Mouse (Mus musculus) intestine, embryonic 16.5 days (tissue): ENCODE measurements around the gene Kctd21. TPM values are rescaled to one million over a fixed set of nuclear protein-coding genes. Genes with fewer than 3 reads are reported as not detected.

Source experiments
- ATAC-seq: fragments of 200-750 bp; cut with Nextera tagmentation; 2 replicates; pipeline ENCODE4 v1.8.0; 2017; ENCODE audit warnings: moderate TSS enrichment, moderate library complexity
- H3K27ac ChIP-seq: fragments of 300-500 bp; sonication (generic); 2 replicates; pipeline ENCODE4 v1.5.1; 2014; ENCODE audit warnings: mild to moderate bottlenecking, low read length
- H3K27me3 ChIP-seq: fragments of 300-500 bp; sonication (generic); replicated peaks from 2 replicates; pipeline ENCODE4 v1.6.1; 2014; ENCODE audit warnings: low read length, control low read depth, mixed read lengths; ENCODE audit not compliant: control insufficient read depth, insufficient read depth
- H3K36me3 ChIP-seq: fragments of 300-500 bp; sonication (generic); 2 replicates; pipeline ENCODE4 v1.6.1; 2014; ENCODE audit warnings: low read length, control low read depth; ENCODE audit not compliant: control insufficient read depth, insufficient read depth
- H3K4me1 ChIP-seq: fragments of 300-500 bp; sonication (generic); 2 replicates; pipeline ENCODE4 v1.6.1; 2014; ENCODE audit warnings: low read length, control low read depth, mixed read lengths; ENCODE audit not compliant: control insufficient read depth, insufficient read depth
- H3K4me2 ChIP-seq: fragments of 300-500 bp; sonication (generic); 2 replicates; pipeline ENCODE4 v1.6.1; 2014; ENCODE audit warnings: low read depth, low read length, control low read depth
- H3K4me3 ChIP-seq: fragments of 300-500 bp; sonication (generic); 2 replicates; pipeline ENCODE4 v1.5.1; 2014; ENCODE audit warnings: mild to moderate bottlenecking, low read length
- H3K9ac ChIP-seq: fragments of 300-500 bp; sonication (generic); 2 replicates; pipeline ENCODE4 v1.6.1; 2014; ENCODE audit warnings: low read depth, low read length
- H3K9me3 ChIP-seq: fragments of 300-500 bp; sonication (generic); 2 replicates; pipeline ENCODE4 v1.6.1; 2016; ENCODE audit warnings: low read length, control low read depth; ENCODE audit not compliant: control insufficient read depth
- WGBS: fragments of 180-500 bp; shearing (Covaris S2); extraction: QIAGEN DNeasy Blood & Tissue Kit; methylation state at CpG from one replicate; pipeline ENCODE4 v1.1.7; 2014; 5-methylcytosine and 5-hydroxymethylcytosine counted together
- polyA plus RNA-seq: library from polyadenylated mRNA; unstranded; fragments of >200 nt; fragmentation: Nextera tagmentation; extraction: Ambion mirVana; gene quantifications from 2 replicates; pipeline ENCODE4 v1.2.1, GENCODE M21; 2015

Gene Kctd21
- polyA plus RNA-seq, 1 experiment from 2014 or later, result 4.4 TPM

- Histone ChIP-seq H3K27ac (no peak overlapping the region), H3K9ac (no peak overlapping the region), H3K4me3 (no peak overlapping the region), H3K27me3 (no peaks in the 10 kb centered on the region), H3K4me1 (peaks cover 3% of the 10 kb centered on the region; the same call in 1 of the 2 replicates), H3K36me3 (no peaks in the 10 kb centered on the region; the same call in 1 of the 2 replicates), H3K4me2 (no peak overlapping the region), H3K9me3 (0 out of 2 replicates have a peak, but pooled peaks cover 2% of the 10 kb centered on the region)
- ATAC-seq, result no peak
- 51% methylated on average over 3 of the region's 3 CpGs for WGBS
Measured at GRCm38 (mm10) chr7:97360955-97361354, 28.8 kb downstream of the Kctd21 start.

- WGBS, result 19% methylated on average over 4 of the region's 4 CpGs
- H3K27ac ChIP-seq, result no peak overlapping the region
- H3K9ac ChIP-seq, result no peak overlapping the region
- 0 out of 2 replicates have a peak, but pooled peaks cover 2% of the 10 kb centered on the region for H3K9me3 ChIP-seq
- H3K4me1 ChIP-seq, result no peaks in the 10 kb centered on the region; the same call in 1 of the 2 replicates
- no peak overlapping the region for H3K4me3 ChIP-seq
- H3K27me3 ChIP-seq, result no peaks in the 10 kb centered on the region
- H3K4me2 ChIP-seq, result no peak overlapping the region
- ATAC-seq, result no peak
- H3K36me3 ChIP-seq, result no peaks in the 10 kb centered on the region
Measured at GRCm38 (mm10) chr7:97361467-97361866, 29.3 kb downstream of the Kctd21 start.

GRCm38 (mm10) chr7:97365887-97366286, 33.8 kb downstream of the Kctd21 start:
- WGBS, result 76% methylated on average over 1 of the region's 1 CpGs
- ATAC-seq, result no peak
- Histone ChIP-seq H3K9ac (no peak overlapping the region), H3K27ac (no peak overlapping the region), H3K9me3 (0 out of 2 replicates have a peak, but pooled peaks cover 2% of the 10 kb centered on the region), H3K36me3 (no peaks in the 10 kb centered on the region), H3K4me3 (no peak overlapping the region), H3K4me2 (no peak overlapping the region), H3K4me1 (peaks cover 2% of the 10 kb centered on the region; the same call in 1 of the 2 replicates), H3K27me3 (no peaks in the 10 kb centered on the region)

- 96% methylated on average over 9 of the region's 9 CpGs for WGBS
- peaks cover 26% of the 10 kb centered on the region for H3K36me3 ChIP-seq
Measured at GRCm38 (mm10) chr7:97375101-97375500, 43.0 kb downstream of the Kctd21 start.

GRCm38 (mm10) chr7:97375906-97376305, 43.8 kb downstream of the Kctd21 start:
- H3K4me1 ChIP-seq, result peaks cover 12% of the 10 kb centered on the region; the same call in 1 of the 2 replicates
- no peak overlapping the region for H3K27ac ChIP-seq
- H3K4me3 ChIP-seq, result no peak overlapping the region
- peaks cover 28% of the 10 kb centered on the region for H3K36me3 ChIP-seq
- H3K9ac ChIP-seq, result no peak overlapping the region
- H3K27me3 ChIP-seq, result no peaks in the 10 kb centered on the region
- no peaks in the 10 kb centered on the region for H3K9me3 ChIP-seq
- WGBS, result 83% methylated on average over 2 of the region's 2 CpGs
- no peak overlapping the region for H3K4me2 ChIP-seq
- ATAC-seq, result no peak

More at GRCm38 (mm10) chr7:97375101-97375500, 43.0 kb downstream of the Kctd21 start:
- Histone ChIP-seq H3K9me3 (no peaks in the 10 kb centered on the region), H3K27ac (no peak overlapping the region), H3K9ac (no peak overlapping the region), H3K4me2 (no peak overlapping the region), H3K4me1 (peaks cover 15% of the 10 kb centered on the region; the same call in 1 of the 2 replicates), H3K27me3 (no peaks in the 10 kb centered on the region), H3K4me3 (no peak overlapping the region)
- ATAC-seq, result no peak

GRCm38 (mm10) chr7:97379304-97379703, 47.2 kb downstream of the Kctd21 start:
- ATAC-seq, result no peak
- peaks cover 39% of the 10 kb centered on the region for H3K36me3 ChIP-seq
- WGBS, result 91% methylated on average over 5 of the region's 5 CpGs

GRCm38 (mm10) chr7:97380500-97381123, 48.5 kb downstream of the Kctd21 start:
- Histone ChIP-seq H3K4me2 (no peak overlapping the region), H3K9me3 (no peaks in the 10 kb centered on the region), H3K27me3 (no peaks in the 10 kb centered on the region), H3K4me1 (0 out of 2 replicates have a peak, but pooled peaks cover 3% of the 10 kb centered on the region), H3K9ac (no peak overlapping the region), H3K36me3 (peaks cover 37% of the 10 kb centered on the region), H3K27ac (no peak overlapping the region), H3K4me3 (no peak overlapping the region)
- ATAC-seq, result no peak
- 94% methylated on average over 5 of the region's 5 CpGs for WGBS

More at GRCm38 (mm10) chr7:97379304-97379703, 47.2 kb downstream of the Kctd21 start:
- H3K4me2 ChIP-seq, result no peak overlapping the region
- H3K27me3 ChIP-seq, result no peaks in the 10 kb centered on the region
- no peak overlapping the region for H3K9ac ChIP-seq
- H3K27ac ChIP-seq, result no peak overlapping the region
- no peaks in the 10 kb centered on the region for H3K9me3 ChIP-seq
- H3K4me3 ChIP-seq, result no peak overlapping the region
- 0 out of 2 replicates have a peak, but pooled peaks cover 3% of the 10 kb centered on the region for H3K4me1 ChIP-seq

GRCm38 (mm10) chr7:97382661-97383060, 50.5 kb downstream of the Kctd21 start:
- H3K4me1 ChIP-seq, result no peaks in the 10 kb centered on the region
- peaks cover 41% of the 10 kb centered on the region for H3K36me3 ChIP-seq
- no peak overlapping the region for H3K9ac ChIP-seq
- no peak overlapping the region for H3K4me2 ChIP-seq
- WGBS, result 94% methylated on average over 8 of the region's 8 CpGs
- no peaks in the 10 kb centered on the region for H3K9me3 ChIP-seq
- no peak for ATAC-seq
- no peaks in the 10 kb centered on the region for H3K27me3 ChIP-seq
- H3K27ac ChIP-seq, result no peak overlapping the region
- H3K4me3 ChIP-seq, result no peak overlapping the region

GRCm38 (mm10) chr7:97383496-97384132, 51.5 kb downstream of the Kctd21 start:
- WGBS, result 87% methylated on average over 10 of the region's 10 CpGs
- no peak overlapping the region for H3K27ac ChIP-seq
- no peak for ATAC-seq
- no peaks in the 10 kb centered on the region for H3K27me3 ChIP-seq
- no peak overlapping the region for H3K4me2 ChIP-seq
- no peak overlapping the region for H3K9ac ChIP-seq
- no peaks in the 10 kb centered on the region for H3K9me3 ChIP-seq
- H3K4me1 ChIP-seq, result no peaks in the 10 kb centered on the region
- no peak overlapping the region for H3K4me3 ChIP-seq
- peaks cover 39% of the 10 kb centered on the region for H3K36me3 ChIP-seq
